11 mouse cellular contexts compared by ENCODE assay signal in the genomic region with DNA sequence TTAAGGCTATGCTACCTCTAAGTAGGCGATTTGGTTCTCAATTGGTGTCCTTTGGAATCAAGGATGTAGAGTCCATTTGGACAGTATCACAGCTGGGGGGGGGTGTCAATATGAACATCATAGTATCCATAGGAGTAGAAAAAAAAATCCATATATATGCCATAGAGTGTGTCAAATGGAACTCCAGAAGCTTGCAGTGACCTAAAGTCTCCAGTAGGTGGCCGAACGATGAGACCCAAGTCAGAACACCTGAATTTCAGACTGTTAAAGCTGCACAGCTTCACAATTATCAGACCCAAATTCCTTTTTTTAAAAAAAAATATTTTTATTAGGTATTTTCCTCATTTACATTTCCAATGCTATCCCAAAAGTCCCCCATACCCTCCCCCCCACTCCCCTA. TPM values are rescaled to one million over a fixed set of nuclear protein-coding genes. Genes with fewer than 3 reads are reported as not detected.
DNase-seq lines count a peak whose midpoint lies in the region; ATAC-seq and TF ChIP-seq lines count a peak whose summit lies in the region.
"Had no signal": no experiment of that assay in that cellular context is flagged by ENCODE, and none has a peak within 500 bp of the region (broad histone marks: within the 10 kb centered on the region; RNA-seq: fewer than 3 reads in every experiment).

No protein-coding gene starts in this region.

- peak; percentile 40; the same call in 1 of the 2 replicates for TF ChIP-seq CTCF in liver, embryonic 14.5 days (IDR thresholded peaks at IDR 0.05; ENCODE audit: low read depth)
- peak; percentile 32 to 36 (median 35); a peak in 5 of 6 replicates for TF ChIP-seq CTCF in MEL (IDR thresholded peaks at IDR 0.05 in 2 of 3, conservative IDR thresholded peaks at IDR 0.05 in 1 of 3; ENCODE audit: control insufficient read depth in 1 of 3, insufficient read depth in 1 of 3, low read depth in 2 of 3, low read length in 3 of 3, poor library complexity in 1 of 3, severe bottlenecking in 1 of 3)

- H3K9ac ChIP-seq in forebrain, embryonic 14.5 days (ENCODE audit: low read length), result no peak overlapping the region
- no peak overlapping the region for H3K9ac ChIP-seq in forebrain, embryonic 12.5 days
- no peak overlapping the region for H3K9ac ChIP-seq in liver, embryonic 14.5 days (replicated peaks)
- H3K9ac ChIP-seq in liver, embryonic 12.5 days, result no peak overlapping the region
- no peak overlapping the region for H3K9ac ChIP-seq in MEL (ENCODE audit: control insufficient read depth, low read depth, low read length, poor library complexity, severe bottlenecking)
- H3K9ac ChIP-seq: forebrain, embryonic 15.5 days; lung, embryonic 15.5 days had no signal

- no peak for TF ChIP-seq EP300 in liver, embryonic 14.5 days (IDR thresholded peaks at IDR 0.05; ENCODE audit: low read depth)
- TF ChIP-seq EP300 in MEL (IDR thresholded peaks at IDR 0.05; ENCODE audit: low read depth in 1 of 2, low read length in 2 of 2), result no peak

- H3K79me2 ChIP-seq in MEL (ENCODE audit: control insufficient read depth, insufficient read depth, low read length, poor library complexity), result no peaks in the 10 kb centered on the region

- H3K27me3 ChIP-seq in forebrain, embryonic 14.5 days (replicated peaks; ENCODE audit: control insufficient read depth, insufficient read depth, low read length), result no peaks in the 10 kb centered on the region
- peaks cover 26% of the 10 kb centered on the region for H3K27me3 ChIP-seq in forebrain, embryonic 12.5 days
- peaks cover 9% of the 10 kb centered on the region for H3K27me3 ChIP-seq in liver, embryonic 14.5 days (ENCODE audit: control insufficient read depth, insufficient read depth, low read length)
- peaks cover 31% of the 10 kb centered on the region for H3K27me3 ChIP-seq in liver, embryonic 12.5 days (replicated peaks)
- no peaks in the 10 kb centered on the region for H3K27me3 ChIP-seq in MEL (ENCODE audit: control insufficient read depth in 1 of 2, insufficient read depth in 2 of 2, low read length in 2 of 2)

- H3K4me2 ChIP-seq in forebrain, embryonic 14.5 days (ENCODE audit: low read length), result no peak overlapping the region
- no peak overlapping the region for H3K4me2 ChIP-seq in forebrain, embryonic 12.5 days
- no peak overlapping the region for H3K4me2 ChIP-seq in liver, embryonic 14.5 days (ENCODE audit: low read depth)
- no peak overlapping the region for H3K4me2 ChIP-seq in liver, embryonic 12.5 days
- H3K4me2 ChIP-seq: forebrain, embryonic 15.5 days; lung, embryonic 15.5 days had no signal

- TF ChIP-seq POLR2A in MEL (IDR thresholded peaks at IDR 0.05; ENCODE audit: control insufficient read depth in 1 of 2, insufficient read depth in 1 of 2, low read depth in 1 of 2, low read length in 2 of 2, poor library complexity in 1 of 2), result no peak

- no peak overlapping the region for H3K4me3 ChIP-seq in forebrain, embryonic 14.5 days (ENCODE audit: low read depth, low read length)
- no peak overlapping the region for H3K4me3 ChIP-seq in forebrain, embryonic 12.5 days (replicated peaks)
- no peak overlapping the region for H3K4me3 ChIP-seq in liver, embryonic 14.5 days (ENCODE audit: insufficient read depth in 1 of 2, low read depth in 2 of 2, low read length in 2 of 2)
- H3K4me3 ChIP-seq in liver, embryonic 12.5 days, result no peak overlapping the region
- H3K4me3 ChIP-seq in MEL (ENCODE audit: control insufficient read depth in 1 of 2, insufficient read depth in 1 of 2, low read depth in 2 of 2, low read length in 2 of 2), result no peak overlapping the region
- H3K4me3 ChIP-seq: forebrain, embryonic 15.5 days; lung, embryonic 15.5 days had no signal

- no peaks in the 10 kb centered on the region for H3K4me1 ChIP-seq in forebrain, embryonic 14.5 days (ENCODE audit: control insufficient read depth, insufficient read depth, low read length)
- peaks cover 13% of the 10 kb centered on the region for H3K4me1 ChIP-seq in forebrain, embryonic 12.5 days
- no peaks in the 10 kb centered on the region for H3K4me1 ChIP-seq in liver, embryonic 14.5 days (replicated peaks; ENCODE audit: control insufficient read depth in 2 of 2, insufficient read depth in 2 of 2, low read length in 1 of 2)
- H3K4me1 ChIP-seq in liver, embryonic 12.5 days, result no peaks in the 10 kb centered on the region
- no peaks in the 10 kb centered on the region for H3K4me1 ChIP-seq in MEL (ENCODE audit: control insufficient read depth in 1 of 2, insufficient read depth in 2 of 2, low read length in 2 of 2)
- H3K4me1 ChIP-seq: lung, embryonic 15.5 days had no signal

- H3K27ac ChIP-seq in forebrain, embryonic 14.5 days (ENCODE audit: low read depth, low read length), result no peak overlapping the region
- H3K27ac ChIP-seq in forebrain, embryonic 12.5 days, result no peak overlapping the region
- no peak overlapping the region for H3K27ac ChIP-seq in liver, embryonic 14.5 days
- no peak overlapping the region for H3K27ac ChIP-seq in liver, embryonic 12.5 days
- no peak overlapping the region for H3K27ac ChIP-seq in MEL (ENCODE audit: control insufficient read depth, low read depth, low read length)
- H3K27ac ChIP-seq: forebrain, embryonic 15.5 days; lung, embryonic 15.5 days had no signal

- intact Hi-C loops in left cerebral cortex, postnatal 10 days (cut with DNase I), result loop anchor here (5.0 to 10.0 kb wide), 2 partner anchors 110 to 337 kb away; no protein-coding TSS in a partner anchor

- no peak for ATAC-seq in forebrain, embryonic 14.5 days
- no peak for ATAC-seq in forebrain, embryonic 12.5 days (ENCODE audit: low FRiP score)
- ATAC-seq in liver, embryonic 14.5 days (ENCODE audit: insufficient read depth), result no peak
- ATAC-seq in liver, embryonic 12.5 days, result no peak
- ATAC-seq: CD4-positive, CD25-positive, alpha-beta regulatory T cell, adult 4 months; forebrain, embryonic 15.5 days had no signal

- no peak for TF ChIP-seq RAD21 in MEL (IDR thresholded peaks at IDR 0.05; ENCODE audit: low read depth, low read length)

- no peaks in the 10 kb centered on the region for H3K9me3 ChIP-seq in forebrain, embryonic 14.5 days (replicated peaks; ENCODE audit: control insufficient read depth, low read length)
- H3K9me3 ChIP-seq in forebrain, embryonic 12.5 days, result no peaks in the 10 kb centered on the region
- no peaks in the 10 kb centered on the region for H3K9me3 ChIP-seq in liver, embryonic 14.5 days (ENCODE audit: control insufficient read depth, low read length)
- H3K9me3 ChIP-seq in liver, embryonic 12.5 days (replicated peaks), result no peaks in the 10 kb centered on the region
- no peaks in the 10 kb centered on the region for H3K9me3 ChIP-seq in MEL (replicated peaks; ENCODE audit: insufficient read depth, low read length)
- H3K9me3 ChIP-seq: forebrain, embryonic 15.5 days; lung, embryonic 15.5 days had no signal

- WGBS in forebrain, embryonic 14.5 days, result 56% methylated on average over 3 of the region's 3 CpGs
- 44% methylated on average over 3 of the region's 3 CpGs for WGBS in forebrain, embryonic 12.5 days
- 22% methylated on average over 3 of the region's 3 CpGs for WGBS in liver, embryonic 14.5 days (ENCODE audit: insufficient replicate concordance)
- WGBS in liver, embryonic 12.5 days (ENCODE audit: insufficient replicate concordance), result 50% methylated on average over 3 of the region's 3 CpGs

- DNase-seq in forebrain, embryonic 14.5 days (ENCODE audit: low spot score), result peak; percentile 52
- DNase-seq in liver, embryonic 14.5 days (ENCODE audit: low read depth in 3 of 3, low spot score in 3 of 3), result no peak
- DNase-seq in MEL (ENCODE audit: low read depth, low spot score), result peak; percentile 30
- peak; percentile 26 for DNase-seq in forelimb bud, embryonic 11.5 days (ENCODE audit: low read depth, low spot score)
- DNase-seq in right cerebral cortex, postnatal 25 days, result no peak
- DNase-seq in left cerebral cortex, postnatal 10 days (ENCODE audit: extremely low spot score in 1 of 2, low spot score in 2 of 2), result no peak

- H3K36me3 ChIP-seq in forebrain, embryonic 14.5 days (ENCODE audit: control insufficient read depth, insufficient read depth, low read length), result no peaks in the 10 kb centered on the region
- no peaks in the 10 kb centered on the region for H3K36me3 ChIP-seq in forebrain, embryonic 12.5 days (replicated peaks)
- no peaks in the 10 kb centered on the region for H3K36me3 ChIP-seq in liver, embryonic 14.5 days (replicated peaks; ENCODE audit: control insufficient read depth, insufficient read depth, low read depth)
- H3K36me3 ChIP-seq in liver, embryonic 12.5 days, result no peaks in the 10 kb centered on the region
- no peaks in the 10 kb centered on the region for H3K36me3 ChIP-seq in MEL (ENCODE audit: control insufficient read depth in 1 of 2, insufficient read depth in 2 of 2, low read length in 2 of 2)
- H3K36me3 ChIP-seq: forebrain, embryonic 15.5 days; lung, embryonic 15.5 days had no signal

TF ChIP-seq in MEL, 35 proteins besides CTCF, POLR2A, EP300 and RAD21:
- TF ChIP-seq SMC3 (IDR thresholded peaks at IDR 0.05; ENCODE audit: low read depth, low read length), result peak; percentile 16; the same call in 1 of the 2 replicates
- no peak for TF ChIP-seq GABPA (IDR thresholded peaks at IDR 0.05; ENCODE audit: low read depth, low read length)

RNA-seq across cellular contexts. Expression of a gene that starts 3.3 kb away (rescaled TPM):
- polyA plus RNA-seq in forebrain, embryonic 14.5 days (2014; fragmentation: Nextera tagmentation; extraction: Ambion mirVana), result 9.1 and 14.1 TPM in 2 replicates
- polyA plus RNA-seq in forebrain, embryonic 12.5 days (2016; fragmentation: Nextera tagmentation; extraction: Ambion mirVana), result 7.1 and 7.5 TPM in 2 replicates
- 0.30 and 0.39 TPM in 2 replicates for polyA plus RNA-seq in liver, embryonic 14.5 days (2012; rRNA removed)
- 0.78 and 0.88 TPM in 2 replicates for polyA plus RNA-seq in liver, embryonic 14.5 days (2014; fragmentation: Nextera tagmentation; extraction: Ambion mirVana)
- 0.72 and 1.2 TPM in 2 replicates for polyA plus RNA-seq in liver, embryonic 12.5 days (2016; fragmentation: Nextera tagmentation; extraction: Ambion mirVana)
- total RNA-seq in MEL (2012; rRNA removed), result not detected in 2 replicates
- polyA plus RNA-seq in MEL (2012; ENCODE audit: insufficient read depth in 1 of 2, insufficient read length in 2 of 2, low read depth in 1 of 2, low replicate concordance in 2 of 2, missing spikeins in 1 of 2), result not detected
- 10 to 100 TPM; 41.2 to 43.4 TPM for total RNA-seq in left cerebral cortex, postnatal 10 days (2021)
- polyA plus RNA-seq: CD4-positive, CD25-positive, alpha-beta regulatory T cell, adult 4 months had no signal

Comparison
In these comparisons a context has a peak if more than half of its experiments do, and no peak if none do; other contexts are left out.
1. DNase-seq: peak in forebrain, embryonic 14.5 days (single experiment), MEL (single experiment) and forelimb bud, embryonic 11.5 days (single experiment); none in liver, embryonic 14.5 days (0 of 3), right cerebral cortex, postnatal 25 days (single experiment) and left cerebral cortex, postnatal 10 days (0 of 2).